Mouse (Mus musculus): ENCODE measurements around the gene Grik3. TPM values are rescaled to one million over a fixed set of nuclear protein-coding genes. Genes with fewer than 3 reads are reported as not detected.

Grik3 gene
- total and polyA plus RNA-seq, 3 experiments: under 0.01 TPM; not detected in 2

- Histone ChIP-seq H3K9me3 (replicated peaks; ENCODE audit: insufficient read depth, low read length) (no peaks in the 10 kb centered on the region), H3K4me1 (ENCODE audit: control insufficient read depth in 1 of 2, insufficient read depth in 2 of 2, low read length in 2 of 2) (no peaks in the 10 kb centered on the region), H3K79me2 (ENCODE audit: control insufficient read depth, insufficient read depth, low read length, poor library complexity) (no peaks in the 10 kb centered on the region), H3K36me3 (ENCODE audit: control insufficient read depth in 1 of 2, insufficient read depth in 2 of 2, low read length in 2 of 2) (no peaks in the 10 kb centered on the region), H3K9ac (ENCODE audit: control insufficient read depth, low read depth, low read length, poor library complexity, severe bottlenecking) (no peak overlapping the region), H3K27me3 (ENCODE audit: control insufficient read depth in 1 of 2, insufficient read depth in 2 of 2, low read length in 2 of 2) (no peaks in the 10 kb centered on the region), H3K27ac (ENCODE audit: control insufficient read depth, low read depth, low read length) (no peak overlapping the region), H3K4me3 (ENCODE audit: control insufficient read depth in 1 of 2, insufficient read depth in 1 of 2, low read depth in 2 of 2, low read length in 2 of 2) (no peak overlapping the region)
- TF ChIP-seq MEF2A (IDR thresholded peaks at IDR 0.05; ENCODE audit: extremely low read depth, insufficient replicate concordance, low read depth, low read length, poor library complexity, severe bottlenecking) (no peak), TBP (IDR thresholded peaks at IDR 0.05; ENCODE audit: low read depth, low read length) (no peak), CHD2 (IDR thresholded peaks at IDR 0.05; ENCODE audit: low read length) (no peak), EP300 (IDR thresholded peaks at IDR 0.05; ENCODE audit: low read depth in 1 of 2, low read length in 2 of 2) (no peak), HCFC1 (IDR thresholded peaks at IDR 0.05; ENCODE audit: low read depth, low read length) (no peak), ZNF384 (IDR thresholded peaks at IDR 0.05; ENCODE audit: low read depth, low read length) (no peak), MAX (IDR thresholded peaks at IDR 0.05; ENCODE audit: low read length) (no peak), USF2 (IDR thresholded peaks at IDR 0.05; ENCODE audit: borderline replicate concordance in 1 of 2, insufficient read depth in 1 of 2, low read depth in 1 of 2, low read length in 2 of 2) (no peak), TAL1 (IDR thresholded peaks at IDR 0.05; ENCODE audit: low read length) (no peak), MAZ (IDR thresholded peaks at IDR 0.05; ENCODE audit: low read depth, low read length) (no peak), E2F4 (IDR thresholded peaks at IDR 0.05; ENCODE audit: borderline replicate concordance, low read depth, low read length) (no peak), RAD21 (IDR thresholded peaks at IDR 0.05; ENCODE audit: low read depth, low read length) (no peak)
- no peak for DNase-seq (ENCODE audit: low read depth, low spot score)
These were observed 26.1 kb downstream of the Grik3 start for GRCm38 (mm10) chr4:125516612-125517011.

GRCm38 (mm10) chr4:125518861-125519260, 28.4 kb downstream of the Grik3 start:
- H3K27me3 ChIP-seq (ENCODE audit: control insufficient read depth in 1 of 2, insufficient read depth in 2 of 2, low read length in 2 of 2): no peaks in the 10 kb centered on the region
- no peak for TF ChIP-seq E2F4 (IDR thresholded peaks at IDR 0.05; ENCODE audit: borderline replicate concordance, low read depth, low read length)
- no peak for TF ChIP-seq ETS1 (IDR thresholded peaks at IDR 0.05; ENCODE audit: low read depth, low read length)
- no peak for TF ChIP-seq POLR2A (IDR thresholded peaks at IDR 0.05; ENCODE audit: control insufficient read depth in 1 of 2, insufficient read depth in 1 of 2, low read depth in 1 of 2, low read length in 2 of 2, poor library complexity in 1 of 2)
- TF ChIP-seq NRF1 (IDR thresholded peaks at IDR 0.05; ENCODE audit: insufficient read depth, low read depth, low read length, poor library complexity, severe bottlenecking): no peak
- no peak for TF ChIP-seq ZNF384 (IDR thresholded peaks at IDR 0.05; ENCODE audit: low read depth, low read length)
- H3K4me1 ChIP-seq (ENCODE audit: control insufficient read depth in 1 of 2, insufficient read depth in 2 of 2, low read length in 2 of 2): no peaks in the 10 kb centered on the region
- no peak overlapping the region for H3K9ac ChIP-seq (ENCODE audit: control insufficient read depth, low read depth, low read length, poor library complexity, severe bottlenecking)
- no peaks in the 10 kb centered on the region for H3K79me2 ChIP-seq (ENCODE audit: control insufficient read depth, insufficient read depth, low read length, poor library complexity)
- H3K9me3 ChIP-seq (replicated peaks; ENCODE audit: insufficient read depth, low read length): no peaks in the 10 kb centered on the region
- H3K27ac ChIP-seq (ENCODE audit: control insufficient read depth, low read depth, low read length): no peak overlapping the region
- H3K36me3 ChIP-seq (ENCODE audit: control insufficient read depth in 1 of 2, insufficient read depth in 2 of 2, low read length in 2 of 2): no peaks in the 10 kb centered on the region
- H3K4me3 ChIP-seq (ENCODE audit: control insufficient read depth in 1 of 2, insufficient read depth in 1 of 2, low read depth in 2 of 2, low read length in 2 of 2): no peak overlapping the region
- no peak for DNase-seq (ENCODE audit: low read depth, low spot score)

Measured in MEL (cell line).